Mouse (Mus musculus): Measurements from ENCODE around the gene Nop56. TPM values are rescaled to one million over a fixed set of nuclear protein-coding genes. Genes with fewer than 3 reads are reported as not detected.

Gene Nop56
- polyA plus RNA-seq (2012; ENCODE audit: low replicate concordance), result 42.9 and 177 TPM in 2 replicates

DNA sequence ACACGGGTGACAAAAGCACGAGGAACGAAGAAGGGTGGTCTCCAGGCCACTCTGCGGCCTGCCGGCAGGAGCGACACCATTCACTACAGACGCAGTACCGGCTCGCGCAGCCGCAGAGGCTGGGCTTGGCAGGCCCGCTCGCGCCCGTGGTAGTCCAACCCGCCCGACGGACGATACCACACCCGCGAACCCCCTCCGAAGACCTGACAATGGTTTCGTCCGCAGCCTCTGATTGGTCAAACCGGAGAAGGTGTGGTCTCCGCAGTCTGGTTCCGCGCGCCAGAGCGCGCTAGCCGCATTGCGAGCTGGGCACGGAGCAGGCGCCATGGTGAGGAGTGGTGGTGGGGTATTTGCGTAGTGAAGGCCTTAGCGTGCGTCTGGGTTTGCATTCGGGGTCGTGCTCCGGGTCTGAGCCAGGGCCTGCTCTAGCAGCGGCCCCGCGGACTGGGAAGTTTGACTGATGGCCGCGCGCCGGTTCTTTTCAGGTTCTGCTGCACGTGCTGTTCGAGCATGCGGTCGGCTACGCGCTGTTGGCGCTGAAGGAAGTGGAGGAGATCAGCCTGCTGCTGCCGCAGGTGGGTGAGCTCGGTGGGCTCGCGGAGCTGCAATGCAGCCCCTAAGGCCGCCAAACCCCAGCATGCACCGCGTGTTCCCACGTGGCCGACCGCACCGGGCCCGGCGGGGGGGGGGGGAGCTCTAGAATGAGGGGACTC lies at the start of gene Nop56:
Gene Nop56, plus strand, starts transcription at position 282 of the 713 bp plus-strand sequence.

DNA sequence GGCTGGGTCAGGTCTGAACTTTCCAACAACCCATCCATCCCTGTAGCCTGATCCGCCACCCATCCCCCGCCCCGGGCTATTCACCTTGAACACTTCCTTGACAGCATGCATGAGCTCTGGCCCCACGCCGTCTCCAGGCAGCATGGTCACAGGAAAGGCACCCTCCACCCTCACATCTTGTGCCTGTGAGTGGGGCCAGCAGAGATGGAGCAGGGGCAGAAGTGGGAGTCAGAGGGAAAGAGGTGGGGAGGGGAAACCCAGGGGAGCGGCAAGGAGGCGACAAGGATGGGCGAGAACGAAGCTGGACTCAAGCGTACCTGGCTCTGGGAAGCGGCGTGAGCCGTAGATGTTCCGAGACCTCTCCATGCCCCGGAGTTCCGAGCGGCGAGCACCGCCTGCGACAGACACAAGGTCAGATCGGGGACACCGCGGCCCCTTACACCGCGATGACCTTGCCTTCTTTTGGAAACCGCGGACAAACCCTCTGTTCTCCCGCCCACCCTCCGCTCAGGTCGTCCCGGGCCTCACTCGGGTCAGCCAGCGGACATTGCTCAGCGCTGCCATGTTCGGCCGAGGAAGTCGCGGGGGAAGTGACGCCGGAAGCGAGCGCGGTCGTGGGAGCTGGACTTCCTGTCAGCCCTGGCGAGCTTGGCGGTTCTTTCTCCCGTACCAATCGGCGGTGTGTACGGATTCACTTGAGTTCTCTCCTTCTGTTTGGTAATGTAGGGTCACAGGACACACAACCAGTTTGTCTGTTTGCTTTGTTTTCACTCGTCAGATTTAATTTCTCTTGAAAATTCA lies 9.8 kb downstream of the Nop56 start, which contains the start of gene Idh3b:
Gene Idh3b, minus strand, starts transcription at position 694 of the 801 bp plus-strand sequence.

GRCm38 (mm10) chr2:130294936-130295277 lies 20.7 kb downstream of the Nop56 start, which contains the start of gene Ebf4:
TSS of gene Ebf4 (plus strand) at chr2:130295169.

Other genes with a start within 250 kb of the Nop56 start
- not detected in 2 replicates for gene Tgm6, start 162.0 kb upstream of the Nop56 start, polyA plus RNA-seq (2012; ENCODE audit: low replicate concordance)
- 553 and 601 TPM in 2 replicates for gene Snrpb, start 95.0 kb upstream of the Nop56 start, polyA plus RNA-seq (2012; ENCODE audit: low replicate concordance)
- not detected in 2 replicates for gene Tmc2, start 79.2 kb upstream of the Nop56 start, polyA plus RNA-seq (2012; ENCODE audit: low replicate concordance)
- gene Idh3b, start 10.1 kb downstream of the Nop56 start, polyA plus RNA-seq (2012; ENCODE audit: low replicate concordance), result 18.5 and 35.0 TPM in 2 replicates
- gene Ebf4, start 20.7 kb downstream of the Nop56 start, polyA plus RNA-seq (2012; ENCODE audit: low replicate concordance), result 0.12 and 0.20 TPM in 2 replicates
- gene Cpxm1, start 123.1 kb downstream of the Nop56 start, polyA plus RNA-seq (2012; ENCODE audit: low replicate concordance), result 0.30 and 0.91 TPM in 2 replicates
- gene Gm28372, start 130.8 kb downstream of the Nop56 start, polyA plus RNA-seq (2012; ENCODE audit: low replicate concordance), result not detected in 2 replicates
- gene 1700020A23Rik, start 130.8 kb downstream of the Nop56 start, polyA plus RNA-seq (2012; ENCODE audit: low replicate concordance), result not detected in 2 replicates
- not detected in 2 replicates for gene Tmem239, start 132.0 kb downstream of the Nop56 start, polyA plus RNA-seq (2012; ENCODE audit: low replicate concordance)
- gene Vps16, start 149.9 kb downstream of the Nop56 start, polyA plus RNA-seq (2012; ENCODE audit: low replicate concordance), result 7.0 and 7.9 TPM in 2 replicates
- gene Pced1a, start 150.3 kb downstream of the Nop56 start, polyA plus RNA-seq (2012; ENCODE audit: low replicate concordance), result 6.0 and 7.3 TPM in 2 replicates
- 9.8 and 19.8 TPM in 2 replicates for gene Ptpra, start 175.8 kb downstream of the Nop56 start, polyA plus RNA-seq (2012; ENCODE audit: low replicate concordance)

All from leukemia stem cell, adult 10-12 weeks (primary cell).